Mouse (Mus musculus) gastrocnemius, postnatal 4 days (tissue): ENCODE data around the gene Zfp513. TPM values are rescaled to one million over a fixed set of nuclear protein-coding genes. Genes with fewer than 3 reads are reported as not detected.
A peak's percentile ranks its signal among the peaks of the same experiment; 100 is the strongest.
"Not testable (repeated sequence)": the region's sequence is repeated elsewhere in the genome, so short reads cannot be mapped to it uniquely, and the experiment has no call there.

ENCODE experiments used
- DNase-seq, 2 experiments: peaks; one replicate each; pipeline ENCODE4 v3.0.0; 2021 to 2022; ENCODE audit warnings: low spot score in 2 of 2, mixed read lengths in 2 of 2
- long read RNA-seq, 2 experiments: library from polyadenylated mRNA; stranded (forward); transcript quantifications; one replicate each; pipeline ENCODE4 v2.0.0; 2021
- total RNA-seq, 2 experiments: library from RNA; stranded (reverse); gene quantifications; 2 replicates each; pipeline ENCODE4 v1.2.3; 2021

Zfp513 gene
- 10 to 100 TPM; 12.2 to 13.0 TPM for total RNA-seq
- long read RNA-seq, experiment 1, transcript Zfp513-202 (4 exons, 2,228 nt), result major isoform, 9 of 19 reads
- long read RNA-seq, experiment 1, partial matches to known transcripts, result 1 of 19 reads
- long read RNA-seq, experiment 1, other reads (novel, unspliced or antisense), result 7 of 19 reads
- long read RNA-seq, experiment 2, transcript Zfp513-202 (4 exons, 2,228 nt), result major isoform, 20 of 26 reads
- long read RNA-seq, experiment 2, partial matches to known transcripts, result 0 of 26 reads
- long read RNA-seq, experiment 2, other reads (novel, unspliced or antisense), result 6 of 26 reads

DNA sequence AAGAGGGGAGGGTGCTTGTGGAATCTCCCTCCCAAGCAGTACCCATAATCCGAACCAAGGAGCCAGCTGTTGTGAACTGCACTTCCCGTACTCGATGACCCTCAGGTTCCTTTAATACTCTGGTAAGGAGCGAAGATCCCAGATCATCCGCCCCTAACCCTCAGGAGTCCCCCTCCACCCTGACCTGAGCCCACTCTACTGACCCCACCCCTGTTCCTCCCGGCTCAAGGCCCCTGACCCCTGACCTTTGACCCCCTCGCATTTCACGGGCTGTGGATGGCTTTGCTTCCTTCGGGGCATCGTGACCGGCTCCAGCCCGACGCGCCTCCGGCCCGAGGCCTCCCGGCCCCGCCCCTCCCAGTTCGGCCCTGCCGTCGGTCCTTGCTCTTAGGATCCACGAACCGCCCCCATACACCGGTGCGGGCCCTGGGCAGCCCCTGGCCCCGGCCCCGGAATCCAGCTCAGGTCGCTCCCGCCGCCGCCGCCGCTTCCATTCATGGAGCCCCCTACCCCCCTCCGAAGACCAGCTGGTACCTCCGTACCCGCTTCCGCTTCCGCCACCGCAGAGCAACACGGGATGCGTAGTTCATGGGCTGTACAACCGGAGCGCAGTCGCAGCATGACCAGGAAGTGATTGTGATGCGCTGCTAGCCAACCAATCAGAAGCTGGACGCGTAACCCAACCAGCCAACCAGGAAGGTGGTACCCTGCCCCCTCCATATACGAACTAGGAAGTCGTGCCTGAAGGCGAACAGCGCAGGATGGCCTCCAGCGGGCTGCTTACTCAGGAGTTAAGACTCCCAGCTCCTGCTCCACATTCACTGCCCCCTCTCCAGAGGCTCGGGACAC, at the start of gene Zfp513:
TSS of gene Zfp513 (minus strand) at position 562 of the 849 bp plus-strand sequence.
- DNase-seq, result peak; percentile 82 to 92

- no peak for DNase-seq
Observed at GRCm38 (mm10) chr5:31251541-31252101, 49.5 kb upstream of the Zfp513 start, which contains the start of gene Krtcap3. Gene Krtcap3, plus strand, starts transcription at chr5:31251691.

GRCm38 (mm10) chr5:31250716-31251115, 48.6 kb upstream of the Zfp513 start:
- DNase-seq, result no peak

GRCm38 (mm10) chr5:31242191-31242590, 40.1 kb upstream of the Zfp513 start:
- DNase-seq, result no peak

DNA sequence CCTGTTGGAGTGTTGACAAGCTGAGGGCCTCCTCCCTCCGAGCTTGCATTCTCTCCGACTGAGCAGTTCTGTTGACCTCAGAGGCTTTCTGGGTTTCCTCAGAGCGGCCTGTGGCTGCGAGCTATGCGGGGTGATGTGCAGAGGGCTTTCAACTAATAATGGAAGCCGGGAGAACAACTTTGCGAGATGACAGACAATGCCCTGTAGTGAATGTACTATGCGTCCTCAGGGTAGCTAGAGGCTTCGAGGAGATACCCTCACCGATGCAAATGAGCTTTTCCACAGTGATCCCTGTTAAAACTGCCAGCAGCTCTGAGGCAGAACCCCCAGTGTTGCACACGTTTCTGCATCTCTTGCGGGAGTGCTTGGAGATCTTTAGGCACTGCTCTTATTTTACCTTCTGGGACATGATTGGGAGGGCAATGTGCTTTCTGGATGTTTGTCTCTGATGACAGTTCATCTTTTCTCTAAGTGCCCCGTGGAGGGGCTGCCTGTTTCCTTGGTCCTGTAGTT, 39.5 kb upstream of the Zfp513 start:
- no peak for DNase-seq

DNA sequence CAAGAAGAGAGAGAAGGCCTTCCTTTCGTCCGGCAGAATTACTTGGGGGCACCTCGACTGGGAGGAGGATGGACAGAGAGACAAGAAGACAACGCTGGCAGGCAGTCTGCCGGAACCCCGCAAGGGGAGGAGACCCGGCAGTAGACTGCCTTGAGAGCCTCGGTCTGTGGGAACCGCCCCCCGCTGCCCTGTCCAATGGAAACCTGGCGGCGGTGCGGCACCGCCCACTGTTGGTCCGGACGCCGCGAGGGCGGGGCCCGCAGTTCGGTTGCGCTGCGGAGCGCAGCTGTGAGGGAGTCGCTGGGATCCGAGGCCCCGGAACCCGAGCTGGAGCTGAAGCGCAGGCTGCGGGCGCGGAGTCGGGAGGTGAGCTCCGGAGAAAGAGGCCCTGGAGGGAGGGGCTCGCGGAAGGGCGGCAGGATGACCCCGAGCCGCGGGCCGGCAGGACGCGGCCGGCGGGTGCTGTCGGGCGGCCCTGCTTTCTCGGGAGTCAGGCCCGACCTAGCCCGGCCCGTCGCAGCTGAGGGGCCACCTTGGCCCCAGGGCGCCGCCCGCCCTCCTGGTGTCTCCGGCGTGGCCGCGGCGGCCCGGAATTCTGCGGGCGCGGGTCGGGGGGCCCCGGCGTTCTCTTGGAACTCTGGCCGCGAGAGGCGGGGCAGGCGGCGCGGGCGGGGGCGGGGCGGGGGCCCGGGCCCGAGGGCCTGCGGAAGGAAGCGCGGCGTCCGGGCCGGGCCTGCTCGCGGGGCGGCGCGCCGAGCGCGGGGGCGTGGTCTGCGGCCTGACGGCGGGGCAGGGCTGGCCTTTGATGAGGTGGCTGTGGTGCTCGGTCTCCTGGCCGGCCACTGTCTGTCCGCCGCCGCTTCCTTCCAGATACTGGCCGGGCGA, 38.8 kb upstream of the Zfp513 start, which contains the start of the genes Nrbp1 and Gm9970:
TSS of gene Nrbp1 (plus strand) at position 228 of the 885 bp plus-strand sequence.
TSS of gene Gm9970 (minus strand) at position 596 of the 885 bp plus-strand sequence.
- DNase-seq, result peak; percentile 96 to 97

GRCm38 (mm10) chr5:31226641-31227040, 24.5 kb upstream of the Zfp513 start:
- DNase-seq, result no peak

DNA sequence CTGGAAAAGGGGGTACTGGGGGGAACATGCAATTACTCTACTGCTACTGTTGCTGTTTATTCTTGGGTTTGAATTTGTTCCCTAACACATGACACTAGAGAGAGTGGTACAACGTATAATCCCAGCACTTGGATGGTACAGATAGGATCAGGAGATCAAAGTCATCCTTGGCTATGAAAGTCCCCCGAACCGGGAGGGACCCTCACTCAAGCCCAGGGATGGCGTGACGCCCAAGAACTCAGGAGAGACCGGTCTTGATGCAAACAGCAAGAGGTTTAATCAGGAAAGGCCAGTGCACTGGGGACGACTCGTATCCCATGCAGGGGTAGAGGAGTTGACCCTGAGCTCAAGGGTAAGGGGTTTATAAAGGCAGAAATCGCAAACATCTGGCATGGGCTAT, 20.6 kb upstream of the Zfp513 start:
- peak in 1 of 2 experiments; percentile 12 for DNase-seq

- peak in 1 of 2 experiments; percentile 18 for DNase-seq
Observed at GRCm38 (mm10) chr5:31221304-31221945, 19.3 kb upstream of the Zfp513 start.

DNA sequence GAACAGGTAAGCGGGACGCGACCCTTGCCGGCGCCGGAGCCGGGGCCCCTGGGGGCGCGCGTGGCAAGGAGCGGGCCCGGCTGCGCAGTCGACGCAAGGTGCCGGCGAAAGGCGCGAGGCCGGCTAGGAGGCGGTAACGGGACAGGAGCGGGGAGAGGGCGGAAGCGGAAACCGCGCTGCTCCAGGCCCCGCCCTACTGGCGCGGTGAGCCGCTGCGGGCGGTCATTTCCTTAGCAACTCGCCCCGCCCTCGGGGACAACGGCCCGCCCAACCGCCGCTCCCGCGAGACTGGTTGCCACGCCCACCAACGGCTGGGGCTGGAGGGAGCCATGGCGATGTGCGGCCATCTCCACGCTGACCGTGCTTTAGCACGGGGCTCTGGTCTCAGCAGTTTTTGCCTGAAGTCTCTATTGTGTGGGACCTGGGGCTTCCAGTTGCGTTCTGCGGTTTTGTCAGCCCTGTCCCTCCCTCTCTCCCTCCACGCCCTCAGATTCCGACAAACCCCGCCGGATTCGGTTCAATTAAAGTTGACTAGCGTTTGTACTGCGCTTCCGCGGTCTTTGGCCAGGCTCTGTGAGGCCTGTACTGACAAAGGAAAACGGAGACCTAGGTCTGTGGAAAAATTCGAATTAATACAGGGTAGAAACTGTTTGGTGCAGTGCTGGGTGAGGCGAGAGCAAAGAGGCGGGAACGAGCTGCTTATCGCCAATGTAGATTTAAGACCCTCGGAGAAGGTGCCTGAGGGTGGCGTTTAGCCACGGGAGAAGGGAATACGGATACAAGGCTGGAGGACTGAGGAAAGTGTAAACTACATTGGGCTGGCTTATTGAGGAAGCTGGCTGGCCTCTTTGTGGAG, 18.6 kb upstream of the Zfp513 start, which contains the start of gene Ppm1g:
TSS of gene Ppm1g (minus strand) at position 240 of the 856 bp plus-strand sequence.
- DNase-seq, result peak; percentile 98 to 99

GRCm38 (mm10) chr5:31219911-31220447, 17.9 kb upstream of the Zfp513 start:
- peak; percentile 43 to 59 for DNase-seq

GRCm38 (mm10) chr5:31219474-31219873, 17.4 kb upstream of the Zfp513 start:
- no peak for DNase-seq

DNA sequence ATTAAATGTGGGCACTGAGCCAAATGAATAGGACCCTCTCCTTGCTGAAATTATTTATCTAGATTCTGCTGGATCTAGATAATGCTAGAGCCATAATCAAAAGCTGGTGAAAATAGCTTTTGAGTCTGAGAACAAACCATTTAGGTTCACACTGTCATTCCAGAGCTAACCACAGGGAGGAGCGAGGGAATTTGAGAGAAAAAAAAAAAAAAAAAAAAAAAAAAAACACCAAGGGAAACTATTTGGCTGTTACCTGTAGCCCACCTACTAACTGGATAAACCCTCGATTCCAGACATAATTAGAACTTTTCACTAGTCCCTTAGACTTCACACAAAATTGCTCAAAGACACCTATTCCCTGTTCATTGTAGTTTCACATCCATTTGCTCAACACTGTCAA, 17.0 kb upstream of the Zfp513 start:
- DNase-seq, result no peak

DNA sequence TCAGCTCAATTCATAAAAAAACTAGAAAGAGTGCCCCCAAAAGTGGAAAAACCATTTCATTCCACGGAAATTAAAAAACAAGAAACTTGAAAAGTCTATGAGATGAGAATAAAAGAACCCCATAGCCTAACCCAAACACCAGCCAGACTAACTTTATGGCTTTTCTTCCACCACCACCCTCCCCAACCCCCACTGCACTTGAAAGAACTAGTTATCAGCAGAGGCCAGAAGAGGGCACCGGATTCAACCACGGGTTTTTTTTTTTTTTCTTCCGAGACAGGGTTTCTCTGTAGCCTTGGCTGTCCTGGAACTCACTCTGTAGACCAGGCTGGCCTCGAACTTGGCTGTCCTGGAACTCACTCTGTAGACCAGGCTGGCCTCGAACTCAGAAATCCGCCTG, 16.2 kb upstream of the Zfp513 start:
- no peak for DNase-seq

- not testable (repeated sequence) for DNase-seq
Observed at GRCm38 (mm10) chr5:31216554-31216953, 14.5 kb upstream of the Zfp513 start.

DNA sequence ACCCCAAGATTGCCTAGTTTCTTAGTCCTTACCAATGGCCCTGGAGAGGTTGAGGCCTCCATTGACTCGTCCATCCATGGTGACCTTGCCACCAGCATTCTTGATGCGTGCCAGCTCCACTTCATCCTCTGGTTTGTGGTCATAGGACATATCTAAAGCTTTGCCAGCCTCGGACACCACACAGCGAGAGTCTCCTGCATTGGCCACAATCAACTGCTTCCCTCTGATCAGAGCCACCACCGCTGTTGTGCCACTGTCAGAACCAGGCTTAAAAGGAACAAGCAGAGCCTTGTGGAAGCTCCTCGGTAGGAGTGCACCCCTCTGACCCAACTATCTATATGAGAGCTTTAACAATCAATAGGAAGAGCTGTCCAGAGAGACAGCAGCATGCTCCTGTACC, 2.3 kb upstream of the Zfp513 start:
- no peak for DNase-seq

DNA sequence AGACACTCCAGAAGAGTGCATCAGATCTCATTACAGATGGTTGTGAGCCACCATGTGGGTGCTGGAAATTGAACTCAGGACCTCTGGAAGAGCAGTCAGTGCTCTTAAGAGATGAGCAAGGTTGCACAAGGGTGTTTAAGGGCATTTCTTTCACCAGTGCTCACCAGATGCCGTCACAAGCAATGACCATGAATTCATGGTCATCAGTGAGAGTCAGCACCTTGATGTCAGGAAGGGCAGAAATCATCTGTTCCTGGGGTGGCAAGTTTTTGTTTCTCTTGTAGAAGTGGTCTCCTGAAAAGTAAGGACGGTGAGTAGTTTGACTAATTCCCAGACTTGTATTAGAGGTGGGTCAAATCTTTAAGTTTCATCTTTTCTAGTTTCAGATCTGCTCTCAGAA, 1.8 kb upstream of the Zfp513 start:
- DNase-seq, result no peak

DNA sequence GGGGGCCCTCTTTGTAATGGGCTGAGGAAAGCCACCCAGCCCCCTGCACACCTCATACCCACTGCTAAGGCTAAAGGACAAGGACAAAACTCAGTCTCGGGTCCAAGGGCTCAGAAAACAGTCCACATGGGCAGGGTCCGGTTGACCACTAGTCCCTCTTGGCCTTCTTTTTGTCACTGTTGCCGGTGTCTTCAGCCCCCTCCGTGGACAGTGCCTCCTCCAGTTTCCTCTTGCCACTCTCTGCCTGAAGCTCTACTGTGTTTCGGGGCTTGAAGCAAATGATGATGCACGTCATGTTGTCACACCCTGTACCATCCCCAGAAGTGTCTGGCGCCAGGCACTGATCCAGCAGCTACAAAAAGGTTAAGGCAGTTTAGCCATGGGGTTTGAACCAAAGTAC, 830 bp upstream of the Zfp513 start:
- no peak for DNase-seq
